Mouse (Mus musculus) MEL (cell line): Measurements from ENCODE around the gene Kcnk13. TPM values are rescaled to one million over a fixed set of nuclear protein-coding genes. Genes with fewer than 3 reads are reported as not detected.

Source experiments
- DNase-seq: peaks from one replicate; pipeline ENCODE4 v3.0.0; 2011; ENCODE audit warnings: low read depth, low spot score
- H3K27ac ChIP-seq: 2 replicates; pipeline ENCODE4 v1.5.1; 2012; ENCODE audit warnings: low read depth, mild to moderate bottlenecking, control low read depth, low read length, moderate library complexity; ENCODE audit not compliant: control insufficient read depth
- H3K27me3 ChIP-seq, 2 experiments: fragments of 150-350 bp in 1 of 2; sonication (generic) in 1 of 2; 2 replicates each; pipeline ENCODE4 v1.6.1; 2012; ENCODE audit warnings: low read length in 2 of 2, mild to moderate bottlenecking in 2 of 2, improper control_type of control experiment in 1 of 2, moderate library complexity in 1 of 2; ENCODE audit not compliant: insufficient read depth in 2 of 2, control insufficient read depth in 1 of 2
- H3K36me3 ChIP-seq, 2 experiments: 2 replicates each; pipeline ENCODE4 v1.6.1; 2012 to 2014; ENCODE audit warnings: low read length in 2 of 2, improper control_type of control experiment in 1 of 2, inconsistent platforms in 1 of 2, mild to moderate bottlenecking in 1 of 2; ENCODE audit not compliant: insufficient read depth in 2 of 2, control insufficient read depth in 1 of 2
- H3K4me1 ChIP-seq, 2 experiments: fragments of 150-350 bp in 1 of 2; sonication (generic) in 1 of 2; 2 replicates each; pipeline ENCODE4 v1.6.1; 2012; ENCODE audit warnings: low read length in 2 of 2, improper control_type of control experiment in 1 of 2, mild to moderate bottlenecking in 1 of 2; ENCODE audit not compliant: insufficient read depth in 2 of 2, control insufficient read depth in 1 of 2
- H3K4me3 ChIP-seq, 2 experiments: fragments of 150-350 bp in 1 of 2; sonication (generic) in 1 of 2; 2 replicates each; pipeline ENCODE4 v1.5.1; 2012; ENCODE audit warnings: low read depth in 2 of 2, low read length in 2 of 2, mild to moderate bottlenecking in 2 of 2, moderate library complexity in 2 of 2, control low read depth in 1 of 2, improper control_type of control experiment in 1 of 2; ENCODE audit not compliant: control insufficient read depth in 1 of 2, insufficient read depth in 1 of 2
- H3K79me2 ChIP-seq: 2 replicates; pipeline ENCODE4 v1.6.1; 2012; ENCODE audit warnings: mild to moderate bottlenecking, low read length, moderate library complexity; ENCODE audit not compliant: control insufficient read depth, poor library complexity, insufficient read depth
- H3K9ac ChIP-seq: 2 replicates; pipeline ENCODE4 v1.6.1; 2012; ENCODE audit warnings: low read depth, mild to moderate bottlenecking, control low read depth, low read length, moderate library complexity; ENCODE audit not compliant: control insufficient read depth, poor library complexity, severe bottlenecking
- H3K9me3 ChIP-seq: fragments of 150-350 bp; sonication (generic); replicated peaks from 2 replicates; pipeline ENCODE4 v1.6.1; 2012; ENCODE audit warnings: mild to moderate bottlenecking, low read length, improper control_type of control experiment, moderate library complexity; ENCODE audit not compliant: insufficient read depth
- BHLHE40 ChIP-seq: IDR thresholded peaks from 2 replicates; pipeline ENCODE4 v1.6.1; 2012; ENCODE audit warnings: low read depth, mild to moderate bottlenecking, inconsistent platforms, low read length, improper control_type of control experiment, borderline replicate concordance
- ELF1 ChIP-seq: IDR thresholded peaks from 2 replicates; pipeline ENCODE4 v1.6.1; 2014; ENCODE audit warnings: low read depth, mild to moderate bottlenecking, inconsistent platforms, low read length, improper control_type of control experiment, moderate library complexity
- ETS1 ChIP-seq: IDR thresholded peaks from 2 replicates; pipeline ENCODE4 v1.6.1; 2012; ENCODE audit warnings: low read depth, mild to moderate bottlenecking, inconsistent platforms, low read length, improper control_type of control experiment, moderate library complexity
- GABPA ChIP-seq: IDR thresholded peaks from 2 replicates; pipeline ENCODE4 v1.6.1; 2012; ENCODE audit warnings: low read depth, mild to moderate bottlenecking, inconsistent platforms, low read length, improper control_type of control experiment, moderate library complexity
- JUND ChIP-seq: IDR thresholded peaks from 2 replicates; pipeline ENCODE4 v1.6.1; 2011; ENCODE audit warnings: low read depth, mild to moderate bottlenecking, improper control_type of control experiment, low read length
- MAFK ChIP-seq: IDR thresholded peaks from 2 replicates; pipeline ENCODE4 v1.6.1; 2011; ENCODE audit warnings: low read depth, mild to moderate bottlenecking, low read length, improper control_type of control experiment, borderline replicate concordance
- MXI1 ChIP-seq: IDR thresholded peaks from 2 replicates; pipeline ENCODE4 v1.6.1; 2011; ENCODE audit warnings: mild to moderate bottlenecking, low read depth, low read length, improper control_type of control experiment
- MYC ChIP-seq: IDR thresholded peaks from 2 replicates; pipeline ENCODE4 v1.6.1; 2011; ENCODE audit warnings: low read depth, mild to moderate bottlenecking, low read length, improper control_type of control experiment, moderate library complexity
- POLR2A ChIP-seq, 2 experiments: IDR thresholded peaks; 2 replicates each; pipeline ENCODE4 v1.6.1; 2011 to 2012; ENCODE audit warnings: low read length in 2 of 2, mild to moderate bottlenecking in 2 of 2, control low read depth in 1 of 2, improper control_type of control experiment in 1 of 2, low read depth in 1 of 2, moderate library complexity in 1 of 2; ENCODE audit not compliant: control insufficient read depth in 1 of 2, insufficient read depth in 1 of 2, poor library complexity in 1 of 2
- POLR2AphosphoS5 ChIP-seq: IDR thresholded peaks from 2 replicates; pipeline ENCODE4 v1.6.1; 2012; ENCODE audit warnings: low read depth, borderline replicate concordance, mild to moderate bottlenecking, inconsistent platforms, low read length, moderate library complexity, mixed read lengths
- RCOR1 ChIP-seq: IDR thresholded peaks from 2 replicates; pipeline ENCODE4 v1.6.1; 2012; ENCODE audit warnings: low read depth, mild to moderate bottlenecking, inconsistent platforms, low read length, improper control_type of control experiment
- SMC3 ChIP-seq: IDR thresholded peaks from 2 replicates; pipeline ENCODE4 v1.6.1; 2011; ENCODE audit warnings: low read depth, low read length, improper control_type of control experiment
- TAL1 ChIP-seq: IDR thresholded peaks from 2 replicates; pipeline ENCODE4 v1.6.1; 2012; ENCODE audit warnings: mild to moderate bottlenecking, inconsistent platforms, low read length, moderate library complexity, mixed read lengths
- TCF12 ChIP-seq: IDR thresholded peaks from 2 replicates; pipeline ENCODE4 v1.6.1; 2014; ENCODE audit warnings: low read depth, mild to moderate bottlenecking, inconsistent platforms, low read length, improper control_type of control experiment, moderate library complexity
- USF2 ChIP-seq, 2 experiments: IDR thresholded peaks; 2 replicates each; pipeline ENCODE4 v1.6.1; 2011 to 2012; ENCODE audit warnings: improper control_type of control experiment in 2 of 2, low read length in 2 of 2, borderline replicate concordance in 1 of 2, inconsistent platforms in 1 of 2, low read depth in 1 of 2, mild to moderate bottlenecking in 1 of 2; ENCODE audit not compliant: insufficient read depth in 1 of 2
- ZKSCAN1 ChIP-seq: IDR thresholded peaks from 2 replicates; pipeline ENCODE4 v1.6.1; 2012; ENCODE audit warnings: low read depth, mild to moderate bottlenecking, inconsistent platforms, low read length, improper control_type of control experiment, moderate library complexity
- ZMIZ1 ChIP-seq: IDR thresholded peaks from 2 replicates; pipeline ENCODE4 v1.6.1; 2012; ENCODE audit warnings: low read depth, mild to moderate bottlenecking, inconsistent platforms, low read length, improper control_type of control experiment, moderate library complexity
- polyA plus RNA-seq, 2 experiments: library from polyadenylated mRNA; stranded (reverse) in 1 of 2; unstranded in 1 of 2; fragments of >175 nt in 1 of 2; fragments of >200 nt in 1 of 2; gene quantifications; 2 replicates each; pipeline versions ENCODE4 v1.2.1 to v1.2.4; 2012; ENCODE audit warnings: low replicate concordance in 2 of 2, low read depth in 1 of 2; ENCODE audit not compliant: insufficient read length in 2 of 2, insufficient read depth in 1 of 2, missing spikeins in 1 of 2
- total RNA-seq: library from RNA; depleted of rRNA; stranded (reverse); fragments of 300-350 nt; gene quantifications from 2 replicates; pipeline ENCODE4 v1.2.3, GENCODE M21; 2012

The Kcnk13 gene
- total and polyA plus RNA-seq, 3 experiments, result not detected

DNA sequence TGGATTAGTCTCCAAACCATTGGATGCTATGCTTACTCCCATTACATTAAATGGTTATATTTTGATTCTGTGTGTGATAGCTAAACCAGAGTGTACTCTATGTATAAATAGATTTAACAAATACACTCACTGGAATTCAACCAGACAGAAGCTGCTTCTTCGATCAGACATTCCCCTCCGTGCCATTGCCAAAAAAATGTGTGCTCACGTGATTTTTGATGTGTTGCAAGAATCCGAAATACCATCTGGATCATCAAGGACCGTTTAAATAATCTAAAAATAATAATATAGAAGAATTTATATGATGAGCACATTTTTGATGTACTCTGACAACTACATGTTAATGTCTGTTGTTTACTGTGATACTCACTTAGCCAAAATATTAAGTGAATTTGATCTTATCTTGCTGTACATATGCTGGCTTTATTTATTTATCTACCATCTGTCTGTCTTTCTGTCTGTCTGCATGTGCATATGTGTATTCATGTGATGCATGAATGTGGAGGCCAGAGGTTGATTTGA is 74.5 kb downstream of the Kcnk13 start:
- Histone ChIP-seq H3K27me3 (peaks cover 5 to 6% of the 10 kb centered on the region in 2 experiments), H3K36me3 (no peaks in the 10 kb centered on the region), H3K9ac (no peak overlapping the region), H3K4me3 (no peak overlapping the region), H3K79me2 (no peaks in the 10 kb centered on the region), H3K27ac (no peak overlapping the region), H3K9me3 (no peaks in the 10 kb centered on the region), H3K4me1 (no peaks in the 10 kb centered on the region)
- no peak for DNase-seq
- TF ChIP-seq SMC3 (no peak), JUND (no peak), ELF1 (no peak), BHLHE40 (no peak)

- Histone ChIP-seq H3K27me3 (peaks cover 5% of the 10 kb centered on the region in 2 experiments), H3K9ac (no peak overlapping the region), H3K4me3 (no peak overlapping the region), H3K27ac (no peak overlapping the region), H3K79me2 (no peaks in the 10 kb centered on the region), H3K9me3 (no peaks in the 10 kb centered on the region), H3K36me3 (no peaks in the 10 kb centered on the region), H3K4me1 (no peaks in the 10 kb centered on the region)
- no peak for DNase-seq
- TF ChIP-seq POLR2A (IDR thresholded peaks at IDR 0.05; ENCODE audit: control insufficient read depth in 1 of 2, insufficient read depth in 1 of 2, low read depth in 1 of 2, low read length in 2 of 2, poor library complexity in 1 of 2) (no peak), ETS1 (no peak), ZMIZ1 (no peak), TAL1 (no peak), ZKSCAN1 (no peak), MYC (no peak), JUND (no peak), USF2 (IDR thresholded peaks at IDR 0.05; ENCODE audit: borderline replicate concordance in 1 of 2, insufficient read depth in 1 of 2, low read depth in 1 of 2, low read length in 2 of 2) (no peak), GABPA (no peak), POLR2AphosphoS5 (no peak), RCOR1 (no peak), MAFK (no peak), TCF12 (no peak), MXI1 (no peak)
Measured at GRCm38 (mm10) chr12:100042116-100042515, 77.8 kb downstream of the Kcnk13 start.
